Mouse (Mus musculus): ENCODE results near the gene Pdpr. TPM values are rescaled to one million over a fixed set of nuclear protein-coding genes. Genes with fewer than 3 reads are reported as not detected.
"Not testable (repeated sequence)": the region's sequence is repeated elsewhere in the genome, so short reads cannot be mapped to it uniquely, and the experiment has no call there.

The Pdpr gene
- polyA plus RNA-seq, 1 experiment from 2014 or later: 14.4 TPM

DNA sequence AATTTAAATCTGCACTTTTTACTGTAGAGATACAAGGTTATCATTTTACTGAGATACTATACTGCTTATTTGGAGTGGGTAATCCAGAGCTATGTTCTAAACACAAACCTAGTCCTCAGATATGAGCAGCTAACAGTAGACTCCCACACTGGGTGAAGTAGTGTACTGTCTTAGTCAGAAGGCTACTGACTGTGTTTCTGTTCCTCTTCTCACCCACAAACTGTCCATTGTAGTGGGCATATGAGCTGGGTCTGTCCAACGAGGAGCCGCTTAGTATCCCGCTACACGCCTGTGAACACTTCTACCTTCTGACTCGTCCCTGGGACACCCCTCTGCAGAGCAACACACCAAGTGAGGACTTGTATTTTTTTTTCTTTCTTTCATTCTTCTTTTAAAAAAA, 20.5 kb downstream of the Pdpr start:
- H3K4me2 ChIP-seq: no peak overlapping the region
- no peaks in the 10 kb centered on the region for H3K27me3 ChIP-seq
- ATAC-seq (ENCODE audit: low FRiP score): no peak
- H3K9me3 ChIP-seq: no peaks in the 10 kb centered on the region
- no peak overlapping the region for H3K4me3 ChIP-seq (replicated peaks)
- 94% methylated on average over 5 of the region's 5 CpGs for WGBS
- H3K36me3 ChIP-seq (replicated peaks): peaks cover 53% of the 10 kb centered on the region
- no peaks in the 10 kb centered on the region for H3K4me1 ChIP-seq
- H3K9ac ChIP-seq: no peak overlapping the region
- H3K27ac ChIP-seq: no peak overlapping the region

- Histone ChIP-seq H3K27ac (no peak overlapping the region), H3K4me3 (replicated peaks) (no peak overlapping the region), H3K27me3 (no peaks in the 10 kb centered on the region), H3K9ac (no peak overlapping the region), H3K4me1 (no peaks in the 10 kb centered on the region), H3K9me3 (no peaks in the 10 kb centered on the region), H3K36me3 (replicated peaks) (peaks cover 71% of the 10 kb centered on the region), H3K4me2 (no peak overlapping the region)
- WGBS: 92% methylated on average over 3 of the region's 3 CpGs
- ATAC-seq (ENCODE audit: low FRiP score): no peak
These were observed 25.1 kb downstream of the Pdpr start for GRCm38 (mm10) chr8:111119481-111119880.

- H3K4me2 ChIP-seq: no peak overlapping the region
- no peaks in the 10 kb centered on the region for H3K4me1 ChIP-seq
- no peak overlapping the region for H3K27ac ChIP-seq
- H3K27me3 ChIP-seq: no peaks in the 10 kb centered on the region
- H3K4me3 ChIP-seq (replicated peaks): no peak overlapping the region
- WGBS: 91% methylated on average over 2 of the region's 2 CpGs
- no peak for ATAC-seq (ENCODE audit: low FRiP score)
- H3K9ac ChIP-seq: no peak overlapping the region
- peaks cover 53% of the 10 kb centered on the region for H3K36me3 ChIP-seq (replicated peaks)
- no peaks in the 10 kb centered on the region for H3K9me3 ChIP-seq
These were observed 36.3 kb downstream of the Pdpr start for GRCm38 (mm10) chr8:111130756-111131155.

GRCm38 (mm10) chr8:111142521-111142920, 48.1 kb downstream of the Pdpr start:
- no peaks in the 10 kb centered on the region for H3K27me3 ChIP-seq
- H3K4me3 ChIP-seq (replicated peaks): no peak overlapping the region
- ATAC-seq (ENCODE audit: low FRiP score): no peak

DNA sequence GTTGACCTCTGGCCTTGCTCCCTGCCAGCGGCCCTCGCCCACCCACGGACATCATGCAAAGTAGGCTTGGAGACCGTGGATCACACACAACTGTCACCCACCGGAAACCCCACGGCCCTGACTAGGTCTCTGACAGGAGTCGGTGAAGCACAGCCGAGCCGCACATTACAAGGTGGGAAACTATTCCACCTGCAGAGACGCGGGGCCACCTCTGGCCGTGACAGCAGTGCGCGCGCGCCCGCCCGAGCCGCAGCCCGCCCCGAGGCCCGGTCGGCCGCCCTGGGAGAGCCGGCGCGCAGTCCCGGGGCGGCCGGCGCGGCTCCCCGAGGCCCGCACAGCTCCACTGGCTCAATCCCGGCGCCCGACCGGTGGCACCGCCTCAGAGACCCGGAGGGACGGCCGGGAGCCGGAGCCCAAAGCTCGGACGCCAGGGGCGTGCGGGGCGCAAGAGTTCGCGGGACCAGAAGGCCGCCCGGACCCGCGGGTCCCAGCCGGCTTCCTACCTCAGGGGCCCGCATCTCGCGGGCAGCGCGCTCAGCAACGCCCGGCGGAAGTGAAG, 50.5 kb downstream of the Pdpr start:
- not testable (repeated sequence) for ATAC-seq (ENCODE audit: low FRiP score); H3K36me3 ChIP-seq (replicated peaks); H3K27me3 ChIP-seq; H3K9me3 ChIP-seq; H3K27ac ChIP-seq
- peak overlapping the region; percentile 68 for H3K4me2 ChIP-seq
- H3K4me3 ChIP-seq (replicated peaks): peak overlapping the region; percentile 56
- peaks cover 19% of the 10 kb centered on the region for H3K4me1 ChIP-seq
- H3K9ac ChIP-seq: peak overlapping the region; percentile 63
- WGBS: under 1% methylated on average over 57 of the region's 63 CpGs

More at GRCm38 (mm10) chr8:111142521-111142920, 48.1 kb downstream of the Pdpr start:
- Histone ChIP-seq H3K4me1 (peaks cover 19% of the 10 kb centered on the region), H3K9ac (no peak overlapping the region), H3K9me3 (no peaks in the 10 kb centered on the region), H3K27ac (no peak overlapping the region), H3K4me2 (no peak overlapping the region), H3K36me3 (replicated peaks) (peaks cover 3% of the 10 kb centered on the region)

DNA sequence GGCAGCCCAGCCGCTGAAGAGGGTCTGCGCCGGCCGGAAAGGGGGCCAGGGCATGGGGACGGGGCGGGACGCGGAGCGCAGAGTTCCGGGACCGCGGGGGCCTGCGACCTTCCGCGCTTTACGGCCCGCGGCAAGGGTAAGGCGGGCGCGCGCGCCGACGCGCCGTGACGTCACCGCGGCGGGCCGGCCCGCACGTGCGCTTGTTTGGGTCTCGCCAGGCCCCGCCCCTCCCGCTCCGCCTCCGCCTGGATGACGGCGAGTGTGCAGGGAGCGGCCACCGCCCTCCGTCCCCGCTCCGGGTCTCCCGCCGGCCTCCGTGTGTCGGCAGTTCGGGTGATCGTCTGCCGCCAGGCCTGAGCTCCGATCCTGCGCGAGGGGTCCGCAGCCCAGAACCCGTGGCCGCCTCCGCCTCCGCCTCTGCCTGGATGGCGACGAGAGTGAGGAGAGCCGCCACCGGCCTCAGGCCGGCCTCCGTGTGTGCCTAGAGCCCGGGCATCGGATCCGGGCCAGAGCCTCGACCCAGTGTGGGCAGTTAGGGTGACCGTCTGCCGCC, 51.1 kb downstream of the Pdpr start:
- 1% methylated on average over 56 of the region's 74 CpGs for WGBS

GRCm38 (mm10) chr8:111155721-111156436, 61.4 kb downstream of the Pdpr start:
- Histone ChIP-seq H3K4me3 (replicated peaks) (no peak overlapping the region), H3K27ac (no peak overlapping the region), H3K4me1 (no peaks in the 10 kb centered on the region), H3K36me3 (replicated peaks) (peaks cover 69% of the 10 kb centered on the region), H3K4me2 (no peak overlapping the region), H3K27me3 (no peaks in the 10 kb centered on the region), H3K9ac (no peak overlapping the region), H3K9me3 (no peaks in the 10 kb centered on the region)
- WGBS: 90% methylated on average over 8 of the region's 8 CpGs
- no peak for ATAC-seq (ENCODE audit: low FRiP score)

More for the DNA sequence above, 51.1 kb downstream of the Pdpr start:
- Histone ChIP-seq H3K9ac (peak overlapping the region; percentile 63), H3K4me1 (peaks cover 19% of the 10 kb centered on the region), H3K4me3 (replicated peaks) (peak overlapping the region; percentile 56), H3K4me2 (peak overlapping the region; percentile 68)
- H3K36me3 ChIP-seq (replicated peaks); H3K27me3 ChIP-seq; H3K9me3 ChIP-seq; H3K27ac ChIP-seq: not testable (repeated sequence)
- ATAC-seq (ENCODE audit: low FRiP score): peak; percentile 96

DNA sequence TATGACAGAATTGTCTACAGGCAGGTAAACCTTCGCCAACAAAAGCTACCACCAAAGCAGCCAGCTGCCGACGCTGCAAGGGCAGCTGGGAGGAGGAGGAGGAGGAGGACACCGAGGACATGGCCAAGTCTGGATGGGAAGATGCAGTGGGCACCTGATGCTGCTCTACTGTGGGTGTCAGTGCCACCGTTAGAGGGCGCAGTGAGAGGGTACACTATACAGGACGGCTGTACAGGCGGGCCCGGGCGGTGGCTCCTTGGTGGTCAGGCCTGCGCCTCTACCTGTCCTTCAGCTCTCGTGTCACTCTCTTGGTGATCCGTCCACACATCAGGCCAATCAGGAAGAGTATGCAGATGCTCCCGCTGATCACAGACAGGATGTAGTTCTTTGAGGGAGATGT, 63.2 kb downstream of the Pdpr start:
- ATAC-seq (ENCODE audit: low FRiP score): peak; percentile 63; the same call in 1 of the 2 replicates
- H3K4me3 ChIP-seq (replicated peaks): no peak overlapping the region
- no peak overlapping the region for H3K9ac ChIP-seq
- no peaks in the 10 kb centered on the region for H3K4me1 ChIP-seq
- no peak overlapping the region for H3K27ac ChIP-seq
- peaks cover 78% of the 10 kb centered on the region for H3K36me3 ChIP-seq (replicated peaks)
- no peaks in the 10 kb centered on the region for H3K9me3 ChIP-seq
- no peak overlapping the region for H3K4me2 ChIP-seq
- H3K27me3 ChIP-seq: no peaks in the 10 kb centered on the region
- 47% methylated on average over 14 of the region's 14 CpGs for WGBS

DNA sequence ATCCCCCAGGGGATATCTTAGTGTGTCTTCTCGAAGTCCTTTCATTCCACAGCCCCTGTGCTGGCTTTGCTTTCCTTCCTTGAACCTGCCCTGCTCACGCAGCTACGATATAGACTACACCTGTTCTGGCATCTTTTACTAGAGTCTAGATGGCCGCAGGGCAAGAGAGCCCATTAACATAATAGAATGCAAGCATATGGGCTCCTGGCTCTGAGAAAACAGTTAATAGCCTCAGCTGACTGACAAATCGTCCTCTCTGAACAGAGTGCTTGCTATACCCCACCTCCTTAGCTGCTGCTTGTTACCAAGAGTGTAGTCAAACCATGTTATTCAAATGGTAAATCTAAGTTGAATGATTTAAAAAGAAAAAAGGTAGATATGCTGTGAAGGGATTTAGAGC, 77.2 kb downstream of the Pdpr start:
- Histone ChIP-seq H3K36me3 (replicated peaks) (peaks cover 86% of the 10 kb centered on the region), H3K4me2 (no peak overlapping the region), H3K9me3 (no peaks in the 10 kb centered on the region), H3K27me3 (no peaks in the 10 kb centered on the region), H3K4me3 (replicated peaks) (no peak overlapping the region), H3K27ac (no peak overlapping the region), H3K4me1 (no peaks in the 10 kb centered on the region), H3K9ac (no peak overlapping the region)
- no peak for ATAC-seq (ENCODE audit: low FRiP score)
- 81% methylated on average over 5 of the region's 5 CpGs for whole genome bisulfite sequencing

DNA sequence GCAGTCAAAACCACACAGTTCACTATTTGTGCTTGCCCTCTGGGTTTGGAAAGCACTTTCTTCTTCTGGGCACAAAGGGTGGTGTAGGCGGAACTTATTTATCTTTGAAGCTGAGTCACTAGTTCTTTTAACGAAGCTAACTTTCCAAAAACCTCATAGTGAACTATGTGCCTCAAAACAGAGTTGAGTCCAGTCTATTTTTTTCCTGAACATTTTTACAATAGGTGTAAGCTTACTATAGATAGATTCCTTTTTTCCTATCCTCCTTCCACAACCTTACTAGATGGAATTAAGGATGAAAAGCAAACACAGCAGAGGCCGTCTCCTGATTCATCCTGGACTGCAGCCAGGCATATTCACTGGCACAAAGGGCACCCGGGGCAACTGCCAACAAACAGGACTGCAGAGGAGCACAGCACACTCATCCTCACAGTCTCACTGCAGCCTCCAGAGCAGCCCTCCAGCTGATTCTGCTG, 91.1 kb downstream of the Pdpr start:
- ATAC-seq (ENCODE audit: low FRiP score): no peak
- H3K9ac ChIP-seq: no peak overlapping the region
- H3K4me2 ChIP-seq: no peak overlapping the region
- WGBS: 62% methylated on average over 4 of the region's 4 CpGs
- no peak overlapping the region for H3K27ac ChIP-seq
- H3K9me3 ChIP-seq: no peaks in the 10 kb centered on the region
- no peaks in the 10 kb centered on the region for H3K4me1 ChIP-seq
- no peak overlapping the region for H3K4me3 ChIP-seq (replicated peaks)
- H3K27me3 ChIP-seq: no peaks in the 10 kb centered on the region
- H3K36me3 ChIP-seq (replicated peaks): peaks cover 58% of the 10 kb centered on the region
